In the genomic region with DNA sequence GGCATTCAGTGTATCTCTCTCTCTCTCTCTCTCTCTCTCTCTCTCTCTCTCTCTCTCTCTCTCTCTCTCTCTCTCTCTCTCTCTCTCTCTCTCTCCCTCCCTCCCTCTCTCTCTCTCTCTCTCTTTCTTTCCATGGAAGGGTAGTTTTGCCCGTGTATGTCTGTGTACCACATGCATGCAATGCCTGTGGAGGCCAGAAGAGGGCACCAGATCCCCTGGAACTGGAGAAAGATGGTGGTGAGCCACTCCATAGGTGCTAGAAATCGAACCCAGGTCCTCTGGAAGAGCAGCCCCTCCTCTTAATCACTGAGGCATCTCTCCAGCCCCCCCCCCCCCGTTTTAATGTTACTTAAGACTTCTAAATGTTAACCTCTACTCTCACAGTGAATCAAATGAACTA, we compare ENCODE assay signal across 7 mouse cellular contexts. TPM values are rescaled to one million over a fixed set of nuclear protein-coding genes. Genes with fewer than 3 reads are reported as not detected.
DNase-seq lines count a peak whose midpoint lies in the region; ATAC-seq and TF ChIP-seq lines count a peak whose summit lies in the region.
"Not testable (repeated sequence)": the region's sequence is repeated elsewhere in the genome, so short reads cannot be mapped to it uniquely, and the experiment has no call there.

No protein-coding gene starts in this region.

- 50% methylated on average over 3 of the region's 3 CpGs for WGBS in embryonic facial prominence, embryonic 10.5 days
- 53% methylated on average over 3 of the region's 3 CpGs for WGBS in hindbrain, postnatal 0 days

- dilution Hi-C loops in CH12.LX (cut with MboI; ENCODE audit: extremely low pct_ligation_motif_present, extremely low pct_unique_long_range_greater_than_20kb, low sequenced_read_pairs): not testable (repeated sequence)

- not testable (repeated sequence) for H3K27me3 ChIP-seq in CH12.LX (replicated peaks); embryonic facial prominence, embryonic 10.5 days (replicated peaks; ENCODE audit: low read depth, poor library complexity, severe bottlenecking); hindbrain, postnatal 0 days (ENCODE audit: insufficient read depth, low read length); splenic B cell, adult 2 months (ENCODE audit: control insufficient read depth, insufficient read depth, low read length, poor library complexity, severe bottlenecking)

- H3K4me2 ChIP-seq in CH12.LX (ENCODE audit: insufficient read depth, low read depth, poor library complexity, severe bottlenecking); hindbrain, postnatal 0 days (ENCODE audit: low read depth, low read length): not testable (repeated sequence)

- not testable (repeated sequence) for H3K27ac ChIP-seq in CH12.LX (ENCODE audit: insufficient read depth, low read depth); embryonic facial prominence, embryonic 10.5 days (replicated peaks); hindbrain, postnatal 0 days

- TF ChIP-seq EP300 in CH12.LX (IDR thresholded peaks at IDR 0.05; ENCODE audit: low read length): not testable (repeated sequence)

- not testable (repeated sequence) for ATAC-seq in hindbrain, postnatal 0 days

- not testable (repeated sequence) for H3K79me2 ChIP-seq in CH12.LX (replicated peaks; ENCODE audit: control insufficient read depth, extremely low read depth, insufficient read depth, poor library complexity, severe bottlenecking)

- TF ChIP-seq POLR2A in CH12.LX (IDR thresholded peaks at IDR 0.05; ENCODE audit: low read depth, low read length): not testable (repeated sequence)

- H3K36me3 ChIP-seq in CH12.LX (replicated peaks in 1 of 2; ENCODE audit: control insufficient read depth in 1 of 2, insufficient read depth in 1 of 2, low read length in 1 of 2); embryonic facial prominence, embryonic 10.5 days (replicated peaks); hindbrain, postnatal 0 days (ENCODE audit: insufficient read depth, low read length); splenic B cell, adult 2 months (ENCODE audit: control insufficient read depth, insufficient read depth, low read length, poor library complexity, severe bottlenecking): not testable (repeated sequence)

- not testable (repeated sequence) for H3K4me3 ChIP-seq in CH12.LX (replicated peaks in 1 of 3; ENCODE audit: low read depth in 2 of 3, low read length in 2 of 3, poor library complexity in 1 of 3); embryonic facial prominence, embryonic 10.5 days; hindbrain, postnatal 0 days (ENCODE audit: low read length)

- intact Hi-C loops in left cerebral cortex, postnatal 4 days (cut with DNase I): not testable (repeated sequence)

- peak in 1 of 2 experiments; percentile 53; a peak in 3 of 4 replicates for TF ChIP-seq CTCF in CH12.LX (conservative IDR thresholded peaks at IDR 0.05 in 1 of 2, IDR thresholded peaks at IDR 0.05 in 1 of 2; ENCODE audit: low read depth in 2 of 2, low read length in 2 of 2)
- TF ChIP-seq CTCF in hindbrain, postnatal 0 days (IDR thresholded peaks at IDR 0.05; ENCODE audit: low read depth): peak; percentile 45

- in situ Hi-C loops in CH12.LX (cut with MboI; ENCODE audit: low pct_ligation_motif_present, low pct_unique_long_range_greater_than_20kb, low sequenced_read_pairs): not testable (repeated sequence)

- not testable (repeated sequence) for H3K9me3 ChIP-seq in CH12.LX (replicated peaks; ENCODE audit: low read length); embryonic facial prominence, embryonic 10.5 days; hindbrain, postnatal 0 days (ENCODE audit: low read length)

- H3K4me1 ChIP-seq in CH12.LX (ENCODE audit: control insufficient read depth in 1 of 2, insufficient read depth in 2 of 2); embryonic facial prominence, embryonic 10.5 days; hindbrain, postnatal 0 days (ENCODE audit: insufficient read depth, low read length): not testable (repeated sequence)

- not testable (repeated sequence) for DNase-seq in CH12.LX (ENCODE audit: extremely low read depth); hindbrain, postnatal 0 days (ENCODE audit: low spot score)
- DNase-seq in ZHBTc4 (ENCODE audit: low read depth, low spot score): peak; percentile 46
- peak; percentile 19 for DNase-seq in embryonic facial prominence, embryonic 10.5 days (ENCODE audit: low spot score)
- peak; percentile 5 for DNase-seq in left cerebral cortex, postnatal 4 days
- DNase-seq in lung, postnatal 10 days: peak; percentile 14
- DNase-seq in splenic B cell, adult 2 months (ENCODE audit: low read depth, low spot score): peak; percentile 18

- H3K9ac ChIP-seq in CH12.LX (ENCODE audit: insufficient read depth, low read depth); hindbrain, postnatal 0 days (replicated peaks; ENCODE audit: low read length): not testable (repeated sequence)

- TF ChIP-seq RAD21 in CH12.LX (IDR thresholded peaks at IDR 0.05; ENCODE audit: low read depth, low read length): peak; percentile 37

RNA-seq across cellular contexts. Expression of a gene that starts 39.1 kb away (rescaled TPM):
- total RNA-seq in CH12.LX (2012; rRNA removed): 4.5 TPM in 2 replicates
- total RNA-seq in CH12.LX (2014; rRNA removed): 4.6 and 5.2 TPM in 2 replicates
- 16.4 and 18.8 TPM in 2 replicates for polyA plus RNA-seq in CH12.LX (2012; ENCODE audit: insufficient read length, low read depth)
- 21.3 TPM in 2 replicates for polyA plus RNA-seq in embryonic facial prominence, embryonic 10.5 days (2016; fragmentation: Nextera tagmentation; extraction: Ambion mirVana)
- 16.3 and 18.2 TPM in 2 replicates for total RNA-seq in hindbrain, postnatal 0 days (2014; rRNA removed)
- 11.9 and 14.5 TPM in 2 replicates for polyA plus RNA-seq in hindbrain, postnatal 0 days (2015; fragmentation: Nextera tagmentation; extraction: Ambion mirVana)
- total RNA-seq in left cerebral cortex, postnatal 4 days (2021): 10 to 100 TPM; 31.0 to 31.2 TPM
